Mouse (Mus musculus): ENCODE measurements at regions not wholly inside any gene's neighbourhood (a gene's known extent, or its start where the extent isn't known, plus 50 kb on each side); places are given as distances from the start of the nearest gene placed in this dataset.

- DNase-seq (ENCODE audit: low read depth in 1 of 2, low spot score in 2 of 2), result no peak
- H3K4me1 ChIP-seq (ENCODE audit: control insufficient read depth, insufficient read depth, insufficient read length), result no peaks in the 10 kb centered on the region
- H3K4me3 ChIP-seq (ENCODE audit: extremely low read depth, insufficient read depth, insufficient read length), result no peak overlapping the region
- H3K27me3 ChIP-seq (ENCODE audit: control insufficient read depth, insufficient read depth, low read length), result no peaks in the 10 kb centered on the region
- H3K27ac ChIP-seq (ENCODE audit: insufficient read depth, low read length), result no peak overlapping the region
- no peaks in the 10 kb centered on the region for H3K36me3 ChIP-seq (ENCODE audit: control insufficient read depth, insufficient read depth, low read length)
- WGBS, result 92% methylated on average over 4 of the region's 4 CpGs
- TF ChIP-seq CTCF (IDR thresholded peaks at IDR 0.05; ENCODE audit: extremely low read depth, insufficient read depth, insufficient read length, insufficient replicate concordance), result no peak
- TF ChIP-seq POLR2A (IDR thresholded peaks at IDR 0.05; ENCODE audit: low read depth, low read length), result no peak
Observed at GRCm38 (mm10) chr9:85483248-85483647, 156.1 kb upstream of the Tent5a start.

GRCm38 (mm10) chr9:85480566-85480965 lies 153.4 kb upstream of the Tent5a start:
- Histone ChIP-seq H3K4me3 (ENCODE audit: extremely low read depth, insufficient read depth, insufficient read length) (no peak overlapping the region), H3K4me1 (ENCODE audit: control insufficient read depth, insufficient read depth, insufficient read length) (no peaks in the 10 kb centered on the region), H3K27me3 (ENCODE audit: control insufficient read depth, insufficient read depth, low read length) (no peaks in the 10 kb centered on the region), H3K27ac (ENCODE audit: insufficient read depth, low read length) (no peak overlapping the region), H3K36me3 (ENCODE audit: control insufficient read depth, insufficient read depth, low read length) (no peaks in the 10 kb centered on the region)
- DNase-seq (ENCODE audit: low read depth in 1 of 2, low spot score in 2 of 2), result no peak
- TF ChIP-seq CTCF (IDR thresholded peaks at IDR 0.05; ENCODE audit: extremely low read depth, insufficient read depth, insufficient read length, insufficient replicate concordance) (no peak), POLR2A (IDR thresholded peaks at IDR 0.05; ENCODE audit: low read depth, low read length) (no peak)
- WGBS, result 67% methylated on average over 2 of the region's 2 CpGs

DNA sequence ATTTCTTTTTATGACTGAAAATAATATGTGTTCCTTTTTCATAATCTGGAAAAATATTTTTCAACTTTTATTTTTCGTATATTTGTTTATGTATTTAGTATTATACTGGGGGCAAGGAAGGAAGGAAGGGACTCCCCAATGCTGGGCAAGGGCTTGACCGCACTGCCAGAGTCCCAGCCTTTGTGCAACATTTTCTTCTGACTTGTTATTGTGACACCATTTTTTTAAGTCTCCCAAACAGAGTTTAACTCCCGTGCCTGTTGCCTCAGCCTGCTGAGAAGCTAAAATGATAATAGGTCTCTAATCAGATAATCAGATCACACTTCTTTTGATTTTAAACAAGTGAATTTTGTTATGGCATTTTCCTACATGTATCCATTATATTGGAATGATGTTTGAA lies 148.1 kb upstream of the Tent5a start:
- 78% methylated on average over 3 of the region's 3 CpGs for WGBS
- TF ChIP-seq POLR2A (IDR thresholded peaks at IDR 0.05; ENCODE audit: low read depth, low read length) (no peak), CTCF (IDR thresholded peaks at IDR 0.05; ENCODE audit: extremely low read depth, insufficient read depth, insufficient read length, insufficient replicate concordance) (no peak)
- Histone ChIP-seq H3K36me3 (ENCODE audit: control insufficient read depth, insufficient read depth, low read length) (no peaks in the 10 kb centered on the region), H3K4me1 (ENCODE audit: control insufficient read depth, insufficient read depth, insufficient read length) (no peaks in the 10 kb centered on the region), H3K27ac (ENCODE audit: insufficient read depth, low read length) (no peak overlapping the region), H3K27me3 (ENCODE audit: control insufficient read depth, insufficient read depth, low read length) (no peaks in the 10 kb centered on the region), H3K4me3 (ENCODE audit: extremely low read depth, insufficient read depth, insufficient read length) (no peak overlapping the region)
- DNase-seq (ENCODE audit: low read depth in 1 of 2, low spot score in 2 of 2), result no peak

- DNase-seq (ENCODE audit: low read depth in 1 of 2, low spot score in 2 of 2), result no peak
- TF ChIP-seq POLR2A (IDR thresholded peaks at IDR 0.05; ENCODE audit: low read depth, low read length) (no peak), CTCF (IDR thresholded peaks at IDR 0.05; ENCODE audit: extremely low read depth, insufficient read depth, insufficient read length, insufficient replicate concordance) (no peak)
- 70% methylated on average over 8 of the region's 8 CpGs for WGBS
- no peaks in the 10 kb centered on the region for H3K27me3 ChIP-seq (ENCODE audit: control insufficient read depth, insufficient read depth, low read length)
- no peaks in the 10 kb centered on the region for H3K36me3 ChIP-seq (ENCODE audit: control insufficient read depth, insufficient read depth, low read length)
- H3K4me3 ChIP-seq (ENCODE audit: extremely low read depth, insufficient read depth, insufficient read length), result no peak overlapping the region
- H3K27ac ChIP-seq (ENCODE audit: insufficient read depth, low read length), result no peak overlapping the region
- no peaks in the 10 kb centered on the region for H3K4me1 ChIP-seq (ENCODE audit: control insufficient read depth, insufficient read depth, insufficient read length)
Observed at GRCm38 (mm10) chr9:85470264-85470821, 143.2 kb upstream of the Tent5a start.

- Histone ChIP-seq H3K27ac (ENCODE audit: insufficient read depth, low read length) (no peak overlapping the region), H3K27me3 (ENCODE audit: control insufficient read depth, insufficient read depth, low read length) (no peaks in the 10 kb centered on the region), H3K4me3 (ENCODE audit: extremely low read depth, insufficient read depth, insufficient read length) (no peak overlapping the region), H3K4me1 (ENCODE audit: control insufficient read depth, insufficient read depth, insufficient read length) (no peaks in the 10 kb centered on the region), H3K36me3 (ENCODE audit: control insufficient read depth, insufficient read depth, low read length) (no peaks in the 10 kb centered on the region)
- DNase-seq (ENCODE audit: low read depth in 1 of 2, low spot score in 2 of 2), result no peak
- 77% methylated on average over 3 of the region's 3 CpGs for whole genome bisulfite sequencing
- TF ChIP-seq POLR2A (IDR thresholded peaks at IDR 0.05; ENCODE audit: low read depth, low read length), result no peak
- no peak for TF ChIP-seq CTCF (IDR thresholded peaks at IDR 0.05; ENCODE audit: extremely low read depth, insufficient read depth, insufficient read length, insufficient replicate concordance)
Observed at GRCm38 (mm10) chr9:85469288-85469687, 142.1 kb upstream of the Tent5a start.

DNA sequence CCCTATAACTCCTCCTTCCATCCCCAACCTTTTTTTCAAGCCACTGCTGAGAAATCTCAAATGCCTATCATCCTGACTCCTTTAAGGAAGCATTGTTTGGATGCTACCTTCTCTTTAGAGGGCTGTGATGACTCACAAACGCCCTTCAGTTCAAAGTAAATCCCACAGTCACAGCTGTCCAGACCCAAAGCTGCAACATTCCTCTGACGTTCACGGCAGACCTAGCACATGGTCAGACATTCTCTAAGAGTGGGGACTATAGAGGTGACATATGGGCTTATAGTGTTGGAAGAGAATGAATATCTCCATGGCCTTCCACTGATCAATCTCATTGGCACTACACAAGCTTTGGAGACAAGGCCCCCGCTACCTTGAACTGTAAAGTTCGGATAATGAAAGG lies 139.5 kb upstream of the Tent5a start:
- H3K36me3 ChIP-seq (ENCODE audit: control insufficient read depth, insufficient read depth, low read length), result no peaks in the 10 kb centered on the region
- no peak for DNase-seq (ENCODE audit: low read depth in 1 of 2, low spot score in 2 of 2)
- H3K4me1 ChIP-seq (ENCODE audit: control insufficient read depth, insufficient read depth, insufficient read length), result no peaks in the 10 kb centered on the region
- H3K27me3 ChIP-seq (ENCODE audit: control insufficient read depth, insufficient read depth, low read length), result no peaks in the 10 kb centered on the region
- H3K27ac ChIP-seq (ENCODE audit: insufficient read depth, low read length), result no peak overlapping the region
- WGBS, result 87% methylated on average over 5 of the region's 5 CpGs
- no peak overlapping the region for H3K4me3 ChIP-seq (ENCODE audit: extremely low read depth, insufficient read depth, insufficient read length)
- TF ChIP-seq CTCF (IDR thresholded peaks at IDR 0.05; ENCODE audit: extremely low read depth, insufficient read depth, insufficient read length, insufficient replicate concordance), result no peak
- TF ChIP-seq POLR2A (IDR thresholded peaks at IDR 0.05; ENCODE audit: low read depth, low read length), result no peak

GRCm38 (mm10) chr9:85459062-85459805 lies 132.1 kb upstream of the Tent5a start:
- no peaks in the 10 kb centered on the region for H3K27me3 ChIP-seq (ENCODE audit: control insufficient read depth, insufficient read depth, low read length)
- 95% methylated on average over 3 of the region's 3 CpGs for WGBS
- no peak overlapping the region for H3K4me3 ChIP-seq (ENCODE audit: extremely low read depth, insufficient read depth, insufficient read length)
- H3K36me3 ChIP-seq (ENCODE audit: control insufficient read depth, insufficient read depth, low read length), result no peaks in the 10 kb centered on the region
- DNase-seq (ENCODE audit: low read depth in 1 of 2, low spot score in 2 of 2), result no peak
- no peak overlapping the region for H3K27ac ChIP-seq (ENCODE audit: insufficient read depth, low read length)
- TF ChIP-seq CTCF (IDR thresholded peaks at IDR 0.05; ENCODE audit: extremely low read depth, insufficient read depth, insufficient read length, insufficient replicate concordance), result no peak
- TF ChIP-seq POLR2A (IDR thresholded peaks at IDR 0.05; ENCODE audit: low read depth, low read length), result no peak
- H3K4me1 ChIP-seq (ENCODE audit: control insufficient read depth, insufficient read depth, insufficient read length), result no peaks in the 10 kb centered on the region

Data from spleen, adult 2 months (tissue).